Mouse (Mus musculus): ENCODE data around the gene Ccpg1os.

The Ccpg1os gene

GRCm38 (mm10) chr9:72985250-72986220 lies at the start of gene Ccpg1os, which contains the start of gene Ccpg1:
Gene Ccpg1os, minus strand, starts transcription at chr9:72985382.
Gene Ccpg1, plus strand, starts transcription at chr9:72985429.
- peak; percentile 96 to 97 for DNase-seq (ENCODE audit: low spot score in 2 of 2)

- no peak for DNase-seq (ENCODE audit: low spot score in 2 of 2)
Observed at GRCm38 (mm10) chr9:73033406-73033805, 48.2 kb upstream of the Ccpg1os start.

GRCm38 (mm10) chr9:73031421-73031820 lies 46.2 kb upstream of the Ccpg1os start:
- no peak for DNase-seq (ENCODE audit: low spot score in 2 of 2)

GRCm38 (mm10) chr9:73030443-73030842 lies 45.3 kb upstream of the Ccpg1os start:
- no peak for DNase-seq (ENCODE audit: low spot score in 2 of 2)

- no peak for DNase-seq (ENCODE audit: low spot score in 2 of 2)
Observed at GRCm38 (mm10) chr9:73025818-73026636, 40.8 kb upstream of the Ccpg1os start.

GRCm38 (mm10) chr9:73020566-73021097 lies 35.5 kb upstream of the Ccpg1os start:
- no peak for DNase-seq (ENCODE audit: low spot score in 2 of 2)

GRCm38 (mm10) chr9:73019841-73020240 lies 34.7 kb upstream of the Ccpg1os start:
- DNase-seq (ENCODE audit: low spot score in 2 of 2), result no peak

- no peak for DNase-seq (ENCODE audit: low spot score in 2 of 2)
Observed at GRCm38 (mm10) chr9:73014724-73015123, 29.5 kb upstream of the Ccpg1os start.

GRCm38 (mm10) chr9:73012629-73013028 lies 27.4 kb upstream of the Ccpg1os start:
- DNase-seq (ENCODE audit: low spot score in 2 of 2), result no peak

GRCm38 (mm10) chr9:73008384-73008783 lies 23.2 kb upstream of the Ccpg1os start:
- DNase-seq (ENCODE audit: low spot score in 2 of 2), result no peak

- DNase-seq (ENCODE audit: low spot score in 2 of 2), result no peak
Observed at GRCm38 (mm10) chr9:73006175-73006574, 21.0 kb upstream of the Ccpg1os start.

GRCm38 (mm10) chr9:73005106-73005505 lies 19.9 kb upstream of the Ccpg1os start:
- DNase-seq (ENCODE audit: low spot score in 2 of 2), result no peak

GRCm38 (mm10) chr9:73004076-73004475 lies 18.9 kb upstream of the Ccpg1os start:
- DNase-seq (ENCODE audit: low spot score in 2 of 2), result no peak

GRCm38 (mm10) chr9:73002177-73002576 lies 17.0 kb upstream of the Ccpg1os start:
- DNase-seq (ENCODE audit: low spot score in 2 of 2), result no peak

GRCm38 (mm10) chr9:73001314-73002011 lies 16.3 kb upstream of the Ccpg1os start:
- no peak for DNase-seq (ENCODE audit: low spot score in 2 of 2)

GRCm38 (mm10) chr9:73000487-73000886 lies 15.3 kb upstream of the Ccpg1os start:
- no peak for DNase-seq (ENCODE audit: low spot score in 2 of 2)

GRCm38 (mm10) chr9:72996806-72997205 lies 11.6 kb upstream of the Ccpg1os start:
- DNase-seq (ENCODE audit: low spot score in 2 of 2), result no peak

GRCm38 (mm10) chr9:72996167-72996566 lies 11.0 kb upstream of the Ccpg1os start:
- no peak for DNase-seq (ENCODE audit: low spot score in 2 of 2)

GRCm38 (mm10) chr9:72992576-72992975 lies 7.4 kb upstream of the Ccpg1os start:
- no peak for DNase-seq (ENCODE audit: low spot score in 2 of 2)

GRCm38 (mm10) chr9:72991420-72991819 lies 6.2 kb upstream of the Ccpg1os start:
- no peak for DNase-seq (ENCODE audit: low spot score in 2 of 2)

- DNase-seq (ENCODE audit: low spot score in 2 of 2), result no peak
Observed at GRCm38 (mm10) chr9:72988706-72989105, 3.5 kb upstream of the Ccpg1os start.

- DNase-seq (ENCODE audit: low spot score in 2 of 2), result no peak
Observed at GRCm38 (mm10) chr9:72987703-72988102, 2.5 kb upstream of the Ccpg1os start.

All from natural killer cell, adult 2 months (primary cell).